Mouse (Mus musculus) forebrain, embryonic 16.5 days (tissue): ENCODE results near the gene Ppp1r15a. TPM values are rescaled to one million over a fixed set of nuclear protein-coding genes. Genes with fewer than 3 reads are reported as not detected.
A peak's percentile ranks its signal among the peaks of the same experiment; 100 is the strongest.
"Not testable (repeated sequence)": the region's sequence is repeated elsewhere in the genome, so short reads cannot be mapped to it uniquely, and the experiment has no call there.

Source experiments
- ATAC-seq: fragments of 200-750 bp; cut with Nextera tagmentation; 2 replicates; pipeline ENCODE4 v1.8.0; 2017; ENCODE audit warnings: mild to moderate bottlenecking, moderate library complexity
- H3K27ac ChIP-seq: fragments of 300-500 bp; sonication (generic); 2 replicates; pipeline ENCODE4 v1.5.1; 2014; ENCODE audit warnings: low read length, control low read depth
- H3K27me3 ChIP-seq: fragments of 300-500 bp; sonication (generic); replicated peaks from 2 replicates; pipeline ENCODE4 v1.6.1; 2014; ENCODE audit warnings: low read length; ENCODE audit not compliant: control insufficient read depth, insufficient read depth
- H3K36me3 ChIP-seq: fragments of 300-500 bp; sonication (generic); 2 replicates; pipeline ENCODE4 v1.6.1; 2014; ENCODE audit not compliant: control insufficient read depth, insufficient read depth
- H3K4me1 ChIP-seq: fragments of 300-500 bp; sonication (generic); replicated peaks from 2 replicates; pipeline ENCODE4 v1.6.1; 2014; ENCODE audit warnings: low read length; ENCODE audit not compliant: control insufficient read depth, insufficient read depth
- H3K4me2 ChIP-seq: fragments of 300-500 bp; sonication (generic); 2 replicates; pipeline ENCODE4 v1.6.1; 2014; ENCODE audit warnings: mild to moderate bottlenecking, low read length, control low read depth
- H3K4me3 ChIP-seq: fragments of 300-500 bp; sonication (generic); replicated peaks from 2 replicates; pipeline ENCODE4 v1.5.1; 2014; ENCODE audit warnings: mild to moderate bottlenecking, low read length, control low read depth
- H3K9ac ChIP-seq: fragments of 300-500 bp; sonication (generic); replicated peaks from 2 replicates; pipeline ENCODE4 v1.6.1; 2014; ENCODE audit warnings: low read depth, low read length, control low read depth
- H3K9me3 ChIP-seq: fragments of 300-500 bp; sonication (generic); 2 replicates; pipeline ENCODE4 v1.6.1; 2016; ENCODE audit warnings: low read length; ENCODE audit not compliant: control insufficient read depth
- WGBS: fragments of 180-500 bp; shearing (Covaris S2); extraction: QIAGEN DNeasy Blood & Tissue Kit; methylation state at CpG from one replicate; pipeline ENCODE4 v1.1.7; 2014; 5-methylcytosine and 5-hydroxymethylcytosine counted together
- polyA plus RNA-seq: library from polyadenylated mRNA; unstranded; fragments of >200 nt; fragmentation: Nextera tagmentation; extraction: Ambion mirVana; gene quantifications from 2 replicates; pipeline ENCODE4 v1.2.1, GENCODE M21; 2015

Ppp1r15a gene
- polyA plus RNA-seq, 1 experiment from 2014 or later = 14.4 TPM

DNA sequence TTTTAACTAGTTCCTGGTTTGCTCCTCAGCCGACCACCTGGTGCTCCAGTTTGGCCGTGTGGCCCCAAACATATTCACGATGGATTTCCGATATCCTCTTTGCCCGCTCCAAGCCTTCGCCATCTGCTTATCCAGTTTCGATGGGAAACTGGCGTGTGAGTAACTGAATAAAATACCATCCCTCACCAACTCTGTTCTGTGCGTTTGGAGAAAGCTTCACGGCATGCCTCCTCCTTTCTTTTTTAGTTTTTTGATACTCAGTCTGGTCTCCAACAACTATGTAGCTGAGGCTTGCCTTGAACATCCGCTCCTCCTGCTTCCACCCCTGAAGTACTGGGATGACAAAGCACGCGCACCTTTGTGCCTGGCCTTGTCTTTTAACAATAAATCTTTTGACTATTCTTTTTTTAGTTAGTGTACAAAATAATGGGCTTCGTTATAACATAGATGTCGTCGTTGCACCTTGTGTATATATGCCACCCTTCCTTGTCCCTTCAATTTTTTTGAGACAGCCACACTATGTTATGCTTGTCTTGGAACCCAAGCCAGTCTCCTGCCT is 3.8 kb downstream of the Ppp1r15a start:
- peak; percentile 24 for ATAC-seq
- Histone ChIP-seq H3K27me3 (no peaks in the 10 kb centered on the region), H3K4me1 (peaks cover 19% of the 10 kb centered on the region), H3K9ac (no peak overlapping the region; the same call in 1 of the 2 replicates), H3K4me3 (peak overlapping the region; percentile 61), H3K9me3 (no peaks in the 10 kb centered on the region), H3K36me3 (no peaks in the 10 kb centered on the region), H3K4me2 (peak overlapping the region; percentile 57), H3K27ac (no peak overlapping the region)
- WGBS = 56% methylated on average over 16 of the region's 16 CpGs

DNA sequence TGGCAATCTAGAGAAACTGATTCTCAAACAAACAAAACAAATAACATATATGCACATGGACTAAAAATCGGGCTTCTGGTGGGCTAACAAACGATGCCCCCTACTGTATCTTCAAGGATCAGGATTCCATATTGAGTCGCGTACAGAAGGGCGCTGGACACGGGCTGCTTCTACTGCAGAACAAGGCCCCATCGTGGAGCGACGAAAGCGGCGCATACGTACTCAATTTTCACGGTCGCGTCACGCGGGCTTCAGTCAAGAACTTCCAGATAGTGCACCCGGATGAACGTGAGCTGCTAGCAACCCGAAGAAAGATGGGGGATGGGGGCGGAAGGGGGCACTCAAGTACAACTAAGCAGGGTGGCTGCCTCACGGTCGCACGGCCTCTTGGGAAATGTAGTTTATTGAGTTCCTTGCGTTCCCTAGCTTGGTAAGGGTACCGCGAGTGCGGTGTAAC is 4.3 kb downstream of the Ppp1r15a start:
- Histone ChIP-seq H3K4me3 (peak overlapping the region; percentile 61), H3K27me3 (no peaks in the 10 kb centered on the region), H3K9ac (peak overlapping the region; percentile 66), H3K4me1 (peaks cover 19% of the 10 kb centered on the region), H3K4me2 (peak overlapping the region; percentile 57), H3K27ac (peak overlapping the region; percentile 89), H3K9me3 (no peaks in the 10 kb centered on the region), H3K36me3 (no peaks in the 10 kb centered on the region)
- under 1% methylated on average over 28 of the region's 28 CpGs for WGBS
- peak; percentile 90 for ATAC-seq

DNA sequence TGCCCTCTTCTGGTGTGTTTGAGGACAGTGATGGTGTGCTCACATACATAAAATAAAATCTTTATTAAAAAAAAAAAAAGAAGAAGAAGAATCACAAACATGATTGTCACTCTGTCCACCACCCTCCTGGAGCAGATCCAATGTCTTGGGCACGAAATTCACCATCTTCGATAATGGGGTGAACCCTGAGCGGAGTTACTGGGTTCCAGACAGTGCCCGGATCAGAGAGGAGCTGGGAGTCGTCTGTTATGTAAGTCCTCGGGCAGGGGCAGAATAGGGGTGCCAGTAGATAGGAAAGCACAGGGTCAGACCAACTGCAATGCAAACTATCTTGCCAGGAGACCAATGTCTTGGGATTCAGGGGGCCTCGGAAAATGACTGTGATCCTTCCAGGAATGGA is 5.5 kb downstream of the Ppp1r15a start:
- Histone ChIP-seq H3K4me1 (peaks cover 15% of the 10 kb centered on the region), H3K4me3 (no peak overlapping the region), H3K27ac (no peak overlapping the region), H3K9me3 (no peaks in the 10 kb centered on the region), H3K36me3 (no peaks in the 10 kb centered on the region), H3K4me2 (no peak overlapping the region), H3K9ac (no peak overlapping the region), H3K27me3 (no peaks in the 10 kb centered on the region)
- ATAC-seq = no peak
- WGBS = 93% methylated on average over 7 of the region's 7 CpGs

DNA sequence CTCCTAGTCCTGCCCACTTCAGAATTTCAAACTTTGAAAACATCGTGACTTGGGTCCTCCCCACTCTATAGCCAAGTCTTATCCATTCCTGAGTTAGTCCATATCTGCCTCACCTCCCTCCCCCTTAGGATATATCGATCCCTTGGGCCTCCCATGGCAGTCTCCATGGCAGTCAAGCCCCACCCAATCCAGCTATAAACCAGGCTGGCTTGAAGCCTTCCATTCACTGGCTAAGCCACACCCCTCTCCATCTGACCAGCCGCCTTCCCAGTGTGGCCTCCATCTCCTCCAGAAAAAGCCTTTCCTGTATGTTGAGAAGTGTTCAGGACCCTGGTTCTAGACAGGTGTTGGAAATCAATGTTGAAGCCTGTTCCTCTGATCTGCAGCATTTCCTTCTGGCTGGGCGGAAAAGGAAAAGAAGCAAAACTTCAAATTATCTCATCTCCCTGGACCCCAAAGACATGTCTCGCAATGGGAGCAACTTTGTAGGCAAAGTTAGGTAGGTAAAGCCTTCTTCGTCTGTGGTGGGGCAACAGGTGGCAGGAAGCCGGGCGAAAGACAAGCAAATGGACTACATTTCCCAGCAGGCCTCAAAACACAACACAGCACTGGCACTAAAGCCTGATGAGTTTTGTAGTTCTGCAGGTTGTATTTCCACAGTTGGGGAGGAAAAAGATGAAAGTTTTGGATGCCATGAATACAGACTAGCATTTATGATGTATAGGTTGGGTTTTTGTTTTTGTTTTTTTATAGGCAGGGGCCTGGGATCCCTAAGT is 6.5 kb downstream of the Ppp1r15a start:
- Histone ChIP-seq H3K27me3 (no peaks in the 10 kb centered on the region), H3K36me3 (no peaks in the 10 kb centered on the region), H3K9ac (no peak overlapping the region), H3K9me3 (no peaks in the 10 kb centered on the region), H3K27ac (no peak overlapping the region), H3K4me1 (peaks cover 7% of the 10 kb centered on the region), H3K4me3 (no peak overlapping the region), H3K4me2 (no peak overlapping the region)
- 81% methylated on average over 8 of the region's 8 CpGs for WGBS
- no peak for ATAC-seq

DNA sequence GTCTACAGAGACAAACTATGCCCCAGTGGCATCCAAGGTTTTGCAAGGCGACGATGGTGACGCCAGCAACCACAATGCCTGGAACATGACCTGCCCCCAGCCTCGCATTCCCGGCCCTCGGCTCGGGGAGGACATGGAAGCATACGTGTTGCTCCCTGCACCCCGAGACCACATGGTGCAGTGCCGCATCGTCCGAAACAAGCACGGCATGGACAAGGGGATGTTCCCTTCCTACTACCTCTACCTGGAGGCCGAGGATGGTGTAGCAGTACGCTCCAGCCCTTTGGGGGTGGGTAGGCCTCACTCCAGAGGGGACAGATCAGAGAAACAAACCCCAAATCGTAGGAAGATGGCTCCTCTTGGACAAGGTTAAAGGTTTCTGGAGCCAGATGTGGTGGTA is 7.5 kb downstream of the Ppp1r15a start:
- WGBS = 93% methylated on average over 16 of the region's 16 CpGs
- Histone ChIP-seq H3K4me1 (peaks cover 7% of the 10 kb centered on the region), H3K9me3 (no peaks in the 10 kb centered on the region), H3K4me2 (no peak overlapping the region), H3K4me3 (no peak overlapping the region), H3K27me3 (no peaks in the 10 kb centered on the region), H3K36me3 (no peaks in the 10 kb centered on the region), H3K27ac (no peak overlapping the region), H3K9ac (no peak overlapping the region)
- ATAC-seq = no peak

DNA sequence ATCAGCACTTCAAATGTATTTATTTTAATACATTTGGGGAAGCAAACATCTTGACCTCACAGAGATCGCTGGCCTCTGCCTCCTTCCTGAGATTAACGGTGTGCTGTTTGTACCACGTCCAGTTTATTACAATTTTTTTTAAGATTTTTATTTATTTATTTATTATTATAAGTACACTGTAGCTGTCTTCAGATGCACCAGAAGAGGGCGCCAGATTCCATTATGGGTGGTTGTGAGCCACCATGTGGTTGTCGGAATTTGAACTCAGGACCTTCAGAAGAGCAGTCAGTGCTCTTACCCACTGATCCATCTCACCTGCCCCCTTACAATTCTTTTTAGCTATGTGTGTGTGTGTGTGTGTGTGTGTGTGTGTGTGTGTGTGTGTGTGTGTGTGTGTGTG is 9.2 kb downstream of the Ppp1r15a start:
- not testable (repeated sequence) for H3K9me3 ChIP-seq, H3K27ac ChIP-seq, H3K9ac ChIP-seq, H3K27me3 ChIP-seq, ATAC-seq, H3K36me3 ChIP-seq, H3K4me2 ChIP-seq, H3K4me3 ChIP-seq, H3K4me1 ChIP-seq
- 73% methylated on average over 5 of the region's 5 CpGs for WGBS

DNA sequence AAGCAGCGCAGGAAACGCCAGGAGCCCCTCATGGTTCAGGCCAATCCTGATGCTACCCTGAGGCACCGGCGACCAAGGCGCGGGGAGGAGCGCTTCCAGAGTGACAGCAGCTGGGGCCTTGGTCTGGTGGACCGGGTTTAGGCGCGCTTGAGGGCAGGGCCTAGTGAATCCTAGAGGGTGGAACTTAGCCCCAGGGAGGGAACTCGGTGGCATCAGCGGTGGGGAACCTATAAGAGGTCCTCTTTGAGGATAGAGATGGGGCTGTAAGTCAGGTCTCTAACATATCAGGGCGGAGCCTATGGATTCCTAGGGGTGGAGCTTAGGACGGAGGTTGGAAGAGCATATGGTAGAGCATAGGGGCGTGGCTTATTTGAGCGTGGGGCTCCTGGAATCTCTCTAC is 10.6 kb downstream of the Ppp1r15a start:
- ATAC-seq = no peak
- Histone ChIP-seq H3K4me1 (no peaks in the 10 kb centered on the region), H3K4me3 (no peak overlapping the region), H3K27ac (no peak overlapping the region), H3K4me2 (no peak overlapping the region), H3K9ac (no peak overlapping the region), H3K36me3 (no peaks in the 10 kb centered on the region), H3K27me3 (no peaks in the 10 kb centered on the region), H3K9me3 (no peaks in the 10 kb centered on the region)
- whole genome bisulfite sequencing = 22% methylated on average over 16 of the region's 16 CpGs

DNA sequence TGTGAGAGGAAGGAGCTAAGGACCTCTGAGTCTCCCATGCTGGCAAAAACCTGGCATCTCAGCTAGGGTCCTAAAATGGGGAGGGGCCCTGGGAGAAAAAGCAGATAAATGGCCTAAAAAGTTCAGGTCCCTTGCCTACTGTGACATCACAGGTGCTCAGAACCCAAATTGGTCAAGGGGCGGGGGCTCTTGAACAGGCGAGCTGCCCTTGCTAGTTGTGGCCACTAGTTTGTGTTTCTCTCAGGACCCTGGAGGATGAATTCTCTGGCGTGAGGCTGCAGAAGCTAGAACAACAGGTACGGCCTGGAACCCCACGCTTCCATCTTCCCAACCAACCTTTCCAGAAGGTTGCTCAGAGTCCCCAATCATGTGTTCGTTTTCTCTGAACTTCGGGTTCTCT is 11.7 kb downstream of the Ppp1r15a start:
- no peaks in the 10 kb centered on the region for H3K36me3 ChIP-seq
- H3K27me3 ChIP-seq = no peaks in the 10 kb centered on the region
- WGBS = 84% methylated on average over 7 of the region's 7 CpGs
- no peak overlapping the region for H3K4me2 ChIP-seq
- peaks cover 4% of the 10 kb centered on the region for H3K4me1 ChIP-seq
- H3K27ac ChIP-seq = no peak overlapping the region
- no peak overlapping the region for H3K9ac ChIP-seq
- H3K9me3 ChIP-seq = no peaks in the 10 kb centered on the region
- ATAC-seq = no peak
- no peak overlapping the region for H3K4me3 ChIP-seq

DNA sequence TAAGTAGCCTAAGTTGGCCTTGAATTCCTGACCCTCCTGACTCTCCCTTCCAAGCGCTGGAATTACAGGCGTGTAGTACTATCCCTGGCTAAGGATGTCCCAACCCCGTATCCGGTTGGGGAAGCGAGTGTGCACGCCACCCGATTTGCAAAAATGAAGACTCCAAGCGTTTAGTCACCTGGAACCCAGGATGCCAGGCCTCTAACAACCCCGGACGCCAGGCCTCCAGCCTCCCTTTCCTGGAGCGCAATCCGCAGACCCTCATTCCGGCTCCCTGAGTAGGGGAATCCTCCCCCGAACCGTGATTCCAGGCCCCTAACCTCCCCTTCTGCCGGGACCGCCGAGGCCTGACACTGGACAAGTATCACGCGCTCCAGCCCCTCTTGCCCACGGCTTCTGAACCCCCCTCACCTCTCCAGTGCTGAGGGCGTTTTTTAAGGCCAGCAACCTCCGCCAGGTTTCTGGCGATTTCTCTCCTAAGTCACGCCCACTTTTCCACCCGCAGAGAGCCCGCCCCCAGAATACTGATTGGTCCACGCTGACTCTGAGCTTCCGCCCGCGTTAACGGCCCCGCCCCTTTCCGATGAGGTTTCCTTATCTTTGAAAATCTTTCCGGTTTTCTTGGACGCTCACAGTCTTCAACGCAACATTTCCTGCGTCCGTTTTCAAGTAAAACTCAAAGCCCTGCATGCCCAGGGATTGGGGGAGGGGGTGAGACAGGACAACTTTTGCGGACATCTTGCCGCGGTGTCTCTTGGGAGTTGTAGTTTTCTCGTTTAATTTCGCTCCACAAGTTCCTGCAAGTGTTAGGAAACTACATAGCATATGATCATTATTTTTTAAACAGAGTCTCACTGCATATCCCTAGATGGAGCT is 15.9 kb downstream of the Ppp1r15a start, which contains the start of gene Nucb1:
Gene Nucb1 (minus strand): TSS at position 495 of the 876 bp plus-strand sequence.
- under 1% methylated on average over 44 of the region's 44 CpGs for WGBS
- H3K4me1 ChIP-seq = peaks cover 16% of the 10 kb centered on the region
- peak within 1 kb of the TSS; percentile 68 for H3K4me3 ChIP-seq
- H3K9me3 ChIP-seq = no peaks in the 10 kb centered on the region
- H3K9ac ChIP-seq = peak within 1 kb of the TSS; percentile 75
- H3K27ac ChIP-seq = peak within 1 kb of the TSS; percentile 71
- peaks cover 3% of the 10 kb centered on the region for H3K36me3 ChIP-seq
- H3K27me3 ChIP-seq = no peaks in the 10 kb centered on the region
- peak within 1 kb of the TSS; percentile 73 for H3K4me2 ChIP-seq
- ATAC-seq = peak; percentile 93
